Mouse (Mus musculus): ENCODE results near the gene Ssh2.
A peak's percentile ranks its signal among the peaks of the same experiment; 100 is the strongest.

Ssh2 gene

DNA sequence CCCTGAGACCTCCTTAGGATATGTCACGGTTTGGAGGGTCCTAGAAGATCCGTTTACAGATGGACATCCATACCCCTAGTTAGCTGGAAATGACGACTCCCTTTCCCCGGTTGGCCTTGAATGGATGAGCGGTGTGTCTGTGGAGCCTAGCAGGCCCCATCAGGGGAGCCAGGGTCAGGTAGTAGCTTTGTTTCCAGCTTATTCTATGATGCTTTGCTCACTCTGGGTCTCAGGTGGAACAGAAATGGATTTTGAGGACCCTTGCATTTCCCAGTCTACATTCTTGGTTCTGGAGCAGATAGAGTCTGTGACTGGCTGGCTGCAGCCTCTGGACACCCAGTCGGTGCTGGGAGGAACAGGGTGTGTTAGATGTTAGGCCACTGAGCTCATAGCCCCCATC is 278.7 kb downstream of the Ssh2 start:
- no peak for DNase-seq

DNA sequence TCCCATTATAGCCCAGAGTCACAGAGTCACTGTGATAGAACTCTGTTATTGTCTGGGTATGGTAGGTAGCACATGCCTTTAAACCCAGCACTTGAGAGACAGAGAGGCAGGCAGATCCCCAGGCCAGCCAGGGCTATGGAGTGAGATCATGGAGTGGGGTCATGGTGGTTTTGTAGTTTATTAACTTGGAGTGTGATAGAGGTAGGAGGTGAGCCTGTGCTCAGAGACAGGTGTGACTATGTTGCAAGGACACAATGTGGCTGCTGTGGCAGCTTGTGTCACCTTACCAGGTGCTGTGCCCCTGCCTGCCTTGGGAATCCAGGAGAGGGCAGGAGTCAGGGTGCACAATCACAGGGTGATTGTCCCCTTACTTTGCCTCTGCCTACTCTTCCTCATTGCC is 279.4 kb downstream of the Ssh2 start:
- DNase-seq: no peak

DNA sequence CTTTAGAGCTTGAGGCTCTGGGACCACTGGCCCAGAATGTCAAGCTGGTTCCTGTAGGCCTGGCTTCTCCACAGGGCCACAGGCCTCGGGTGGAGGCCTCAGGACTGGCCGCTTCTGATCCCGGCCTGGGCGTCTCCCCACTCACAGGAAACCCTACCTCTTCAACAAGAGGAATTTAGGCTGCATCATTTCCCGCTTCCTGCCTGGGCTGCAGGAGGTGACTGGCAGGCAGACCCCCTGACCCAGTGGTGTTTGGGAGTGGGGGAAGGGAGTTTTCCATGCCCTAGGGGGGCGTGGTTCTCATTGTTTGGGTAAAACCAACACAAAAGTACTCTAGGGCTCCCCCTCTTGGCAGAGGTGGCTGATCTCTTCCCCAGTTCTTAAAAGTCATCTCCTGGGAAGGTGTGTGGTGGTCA is 281.3 kb downstream of the Ssh2 start:
- DNase-seq: peak; percentile 48

- peak; percentile 33 for DNase-seq
These were observed 281.8 kb downstream of the Ssh2 start for GRCm38 (mm10) chr11:77497851-77498250.

- DNase-seq: peak; percentile 36
These were observed 282.4 kb downstream of the Ssh2 start for GRCm38 (mm10) chr11:77498261-77499139.

GRCm38 (mm10) chr11:77499354-77499753 is 283.3 kb downstream of the Ssh2 start:
- peak; percentile 81 for DNase-seq

GRCm38 (mm10) chr11:77500361-77501325 is 284.6 kb downstream of the Ssh2 start:
- peak; percentile 48 for DNase-seq

DNA sequence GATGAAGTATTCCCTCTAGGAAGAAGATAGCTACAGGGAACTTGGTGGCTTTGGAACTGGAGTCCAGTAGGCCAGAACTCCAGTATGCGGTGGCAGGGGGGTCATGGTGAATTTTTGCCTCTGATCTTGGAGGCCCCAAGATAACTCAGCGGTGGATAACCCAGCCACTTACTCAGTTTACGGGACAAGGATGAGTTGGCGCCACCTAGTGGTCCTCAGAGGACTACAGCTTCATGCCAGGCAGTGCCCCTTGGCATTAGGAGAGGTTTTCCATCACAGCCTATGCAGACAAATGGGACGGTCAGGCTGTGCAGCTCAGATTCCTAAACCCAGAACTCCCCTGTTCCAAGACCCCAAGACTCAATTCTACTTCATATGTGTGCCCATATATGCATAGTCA is 285.3 kb downstream of the Ssh2 start:
- DNase-seq: peak; percentile 80

DNA sequence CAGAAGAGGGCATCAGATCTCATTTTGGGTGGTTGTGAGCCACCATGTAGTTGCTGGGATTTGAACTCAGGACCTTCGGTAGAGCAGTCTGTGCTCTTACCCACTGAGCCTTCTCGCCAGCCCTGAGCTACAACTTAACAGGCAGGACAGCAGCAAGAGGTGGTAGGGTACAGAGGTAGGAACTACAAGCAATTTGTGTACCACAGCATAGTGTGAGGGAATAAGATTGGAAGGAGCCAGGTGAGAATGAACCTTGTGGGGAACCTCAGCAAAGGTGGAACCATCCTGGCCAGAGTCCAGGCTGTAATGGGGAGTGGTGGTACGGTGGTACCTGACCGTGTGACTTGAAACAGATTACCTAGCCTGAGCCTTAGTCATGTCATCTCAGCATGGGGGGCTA is 285.9 kb downstream of the Ssh2 start:
- peak; percentile 20 for DNase-seq

DNA sequence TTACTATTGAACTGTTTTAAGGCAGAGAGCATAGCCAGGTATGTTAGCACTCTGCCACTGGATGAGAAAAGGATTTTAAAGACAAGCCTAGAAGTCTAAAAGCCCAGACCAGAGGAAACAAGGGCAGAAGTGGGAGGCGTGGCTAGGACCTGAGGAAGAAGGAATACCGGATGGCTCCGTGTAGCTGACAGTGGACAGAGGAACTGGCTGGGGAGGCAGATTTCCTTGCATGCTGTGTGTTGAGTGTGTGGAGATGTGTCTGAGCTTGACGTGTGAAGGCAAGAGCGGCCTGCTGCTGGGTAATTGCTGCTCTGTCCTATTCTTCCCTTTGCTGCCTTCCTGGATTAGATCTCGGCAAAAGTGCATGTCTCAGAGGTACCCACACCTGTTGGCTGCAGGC is 286.4 kb downstream of the Ssh2 start:
- DNase-seq: no peak

DNA sequence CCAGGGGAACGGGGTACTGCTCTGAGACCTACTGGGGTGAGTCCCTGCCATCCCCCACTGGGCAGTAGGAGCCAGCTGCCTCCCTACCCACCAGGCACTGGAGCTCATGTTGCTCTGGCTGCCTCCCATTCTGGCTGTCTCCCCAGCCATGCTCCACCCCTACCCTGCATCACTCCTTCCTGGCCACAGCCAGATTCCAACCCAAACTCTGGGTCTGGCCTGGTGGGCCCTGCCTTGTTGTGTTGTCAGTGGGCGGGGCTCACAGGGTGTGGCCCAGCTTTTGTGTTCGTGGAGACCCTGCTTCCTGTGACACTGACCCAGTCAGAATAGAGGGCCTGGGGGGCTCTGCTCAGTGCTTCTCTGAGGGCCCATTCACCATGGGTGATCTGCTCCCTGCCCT is 287.4 kb downstream of the Ssh2 start:
- DNase-seq: peak; percentile 20

GRCm38 (mm10) chr11:77504377-77504776 is 288.3 kb downstream of the Ssh2 start:
- peak; percentile 12 for DNase-seq

DNA sequence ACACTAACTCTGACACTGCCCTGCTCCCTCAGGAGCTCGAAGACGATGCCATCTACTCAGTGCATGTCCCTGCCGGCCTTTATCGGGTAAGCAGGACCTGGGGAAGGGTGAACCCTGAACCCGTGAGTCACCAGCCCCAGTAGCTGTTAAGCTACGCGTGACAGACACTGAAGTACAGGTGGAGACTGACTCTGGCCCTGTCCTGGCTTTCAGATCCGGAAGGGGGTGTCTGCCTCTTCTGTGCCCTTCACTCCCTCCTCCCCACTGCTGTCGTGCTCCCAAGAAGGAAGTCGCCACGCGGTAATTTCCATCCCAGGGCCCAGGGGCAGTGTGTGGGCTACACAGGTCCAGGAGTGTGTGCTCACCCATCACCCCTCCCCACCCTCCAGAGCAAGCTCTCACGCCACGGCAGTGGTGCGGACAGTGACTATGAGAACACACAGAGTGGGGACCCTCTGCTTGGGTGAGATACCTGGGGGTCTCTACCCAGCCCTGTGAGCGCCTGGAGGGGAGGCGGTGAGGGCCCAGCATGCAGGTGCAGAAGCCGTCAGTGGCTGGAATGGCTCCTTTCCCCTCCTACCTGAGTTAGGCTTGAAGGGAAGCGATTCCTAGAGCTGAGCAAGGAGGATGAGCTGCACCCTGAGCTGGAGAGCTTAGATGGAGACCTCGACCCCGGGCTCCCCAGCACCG is 289.3 kb downstream of the Ssh2 start:
- DNase-seq: peak; percentile 14

DNA sequence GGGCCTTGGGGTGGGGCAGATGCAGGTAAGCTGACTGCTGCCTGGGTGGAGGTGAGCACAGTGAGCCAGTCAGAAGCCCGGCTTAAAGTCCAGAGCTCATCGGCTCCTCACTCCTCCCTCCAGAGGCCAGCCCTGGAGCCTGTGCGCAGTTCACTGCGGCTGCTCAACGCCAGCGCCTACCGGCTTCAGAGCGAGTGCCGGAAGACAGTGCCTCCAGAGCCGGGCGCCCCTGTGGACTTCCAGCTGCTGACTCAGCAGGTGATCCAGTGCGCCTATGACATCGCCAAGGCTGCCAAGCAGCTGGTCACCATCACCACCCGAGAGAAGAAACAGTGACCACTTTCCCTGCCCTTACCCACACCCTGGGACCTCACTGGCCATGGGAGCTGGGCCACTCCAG is 290.2 kb downstream of the Ssh2 start:
- DNase-seq: no peak

- no peak for DNase-seq
These were observed 290.9 kb downstream of the Ssh2 start for GRCm38 (mm10) chr11:77506941-77507340.

GRCm38 (mm10) chr11:77507426-77507825 is 291.3 kb downstream of the Ssh2 start:
- no peak for DNase-seq

DNA sequence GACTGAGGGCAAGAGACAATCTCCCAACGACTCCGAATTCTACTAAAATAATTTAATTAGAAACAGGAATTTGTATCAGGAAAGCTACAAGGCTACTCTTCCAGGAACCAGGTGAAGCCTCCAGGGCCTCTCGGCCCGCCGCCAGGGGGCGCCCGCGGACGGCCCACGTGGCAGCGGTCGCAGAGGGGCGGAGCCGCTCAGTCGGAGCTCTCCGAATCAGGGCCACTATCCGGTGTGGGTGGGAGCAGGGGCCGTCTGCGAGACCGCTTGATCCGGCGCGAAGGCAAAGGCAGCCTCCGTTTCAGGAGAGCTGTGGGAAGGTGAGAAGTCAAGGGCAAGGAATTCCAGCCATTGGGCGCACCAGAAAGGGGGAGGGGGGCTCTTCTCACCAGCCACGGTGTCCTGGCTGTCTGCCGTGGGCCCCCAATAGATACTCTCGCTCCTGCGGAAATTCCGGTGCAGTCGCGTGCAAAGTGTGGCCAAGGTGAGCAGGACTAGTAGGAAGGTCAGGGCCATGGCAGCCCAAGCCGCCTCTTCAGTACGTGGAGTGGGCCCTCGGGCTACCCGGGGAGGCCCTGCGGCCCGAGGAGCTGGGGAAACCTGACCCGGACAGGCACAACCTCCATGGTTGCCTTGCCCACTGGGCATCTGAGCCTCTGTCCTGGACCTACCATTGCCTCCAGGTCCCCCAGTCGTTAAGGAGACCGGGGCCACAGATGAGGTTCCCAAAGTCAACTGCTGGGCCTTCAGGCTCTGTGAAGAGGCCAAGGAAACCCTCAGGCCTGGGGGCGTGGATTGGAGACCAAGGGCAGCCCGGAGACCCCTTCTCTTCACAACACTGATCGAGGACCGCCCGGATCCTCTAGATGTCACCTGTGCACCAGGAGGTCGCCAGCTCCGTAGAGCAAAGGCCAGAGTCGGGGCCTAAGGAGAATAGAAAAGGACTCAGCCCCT is 292.3 kb downstream of the Ssh2 start:
- DNase-seq: peak; percentile 76
